Mouse (Mus musculus) ES-Bruce4 (cell line): ENCODE data around the gene Sytl1.

Source experiments
- CTCF ChIP-seq: IDR thresholded peaks from one replicate; pipeline ENCODE4 v1.8.1; 2011; ENCODE audit warnings: low read depth, low read length
- EP300 ChIP-seq: IDR thresholded peaks from 2 replicates; pipeline ENCODE4 v1.6.1; 2011; ENCODE audit warnings: low read depth, low read length; ENCODE audit not compliant: insufficient read depth

DNA sequence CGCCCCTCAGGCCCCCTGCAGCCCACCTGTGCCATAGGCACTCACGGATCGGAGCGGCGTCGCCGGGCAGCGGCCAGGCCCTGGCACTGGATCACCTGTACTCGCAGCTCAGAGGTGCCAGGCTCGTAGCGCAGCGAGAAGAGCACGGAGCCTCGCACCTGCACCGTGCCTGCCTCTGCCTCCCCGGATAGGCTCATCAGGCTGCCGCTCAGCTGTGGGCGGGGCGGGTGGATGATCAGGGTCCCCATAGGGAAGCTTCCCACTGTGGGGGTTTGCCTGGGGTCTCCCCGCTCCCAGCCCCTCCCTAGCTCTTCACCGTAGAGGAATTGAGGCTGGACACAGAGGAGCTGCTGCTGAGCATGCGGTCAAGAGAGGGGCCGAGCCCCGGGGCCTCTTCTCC is 6.1 kb downstream of the Sytl1 start:
- TF ChIP-seq CTCF (no peak), EP300 (no peak)
